Mouse (Mus musculus): ENCODE measurements around the gene Mpv17. TPM values are rescaled to one million over a fixed set of nuclear protein-coding genes. Genes with fewer than 3 reads are reported as not detected.

Gene Mpv17
- polyA plus RNA-seq, 1 experiment, result 35.8 TPM

DNA sequence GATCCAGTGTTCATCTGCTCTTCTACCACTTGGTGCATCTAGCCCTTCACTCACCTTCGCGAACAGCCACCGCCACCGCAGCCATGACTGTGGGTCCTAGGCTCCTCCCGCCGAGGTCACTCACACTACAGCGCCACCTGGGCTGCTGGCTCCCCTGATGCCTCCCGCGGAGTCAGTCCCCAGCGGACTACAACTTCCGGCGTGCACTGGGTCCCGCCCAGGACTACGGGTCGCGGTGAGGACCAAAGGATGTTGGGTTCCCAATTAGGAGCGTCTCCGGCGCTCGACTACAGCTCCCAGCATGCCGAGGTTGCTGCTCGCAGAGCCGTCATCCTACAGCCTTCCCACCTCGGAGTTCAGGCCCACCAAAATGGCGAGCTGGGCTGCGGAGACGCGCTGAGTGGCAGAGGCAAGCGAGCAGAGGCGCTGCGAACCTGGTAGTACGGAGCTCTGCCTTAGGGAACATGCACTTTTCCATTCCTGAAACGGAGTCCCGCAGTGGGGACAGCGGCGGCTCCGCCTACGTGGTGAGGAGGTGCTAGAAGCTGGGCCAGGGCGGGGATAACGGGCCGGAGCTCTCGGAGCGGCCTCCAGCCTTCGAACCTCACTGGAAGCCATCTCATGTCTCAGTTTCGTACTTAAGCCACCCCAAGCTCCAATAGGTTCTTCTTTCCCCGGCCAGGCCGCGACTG, 39.0 kb upstream of the Mpv17 start, which contains the start of the genes Snx17 and Eif2b4:
Gene Snx17, plus strand, starts transcription at position 289 of the 692 bp plus-strand sequence.
Gene Eif2b4, minus strand, starts transcription at position 492 of the 692 bp plus-strand sequence.
- no peak for TF ChIP-seq USF1 (IDR thresholded peaks at IDR 0.05; ENCODE audit: low read depth)
- TF ChIP-seq REST (IDR thresholded peaks at IDR 0.05; ENCODE audit: insufficient read depth, insufficient read length), result peak; percentile 16
- no peak for TF ChIP-seq E2F4 (IDR thresholded peaks at IDR 0.05; ENCODE audit: insufficient read depth)
- peak in 2 of 3 experiments; percentile 44 to 54 for TF ChIP-seq MYOD1 (IDR thresholded peaks at IDR 0.05; ENCODE audit: control insufficient read depth in 1 of 3, insufficient read length in 2 of 3, low read depth in 2 of 3)
- peak; percentile 81 for TF ChIP-seq POLR2A (IDR thresholded peaks at IDR 0.05; ENCODE audit: insufficient read length, low read depth)
- TF ChIP-seq MYOG (IDR thresholded peaks at IDR 0.05; ENCODE audit: control insufficient read depth in 1 of 3, insufficient read depth in 1 of 3, insufficient read length in 2 of 3, low read depth in 2 of 3), result peak in 1 of 3 experiments; percentile 49
- peak; percentile 80 for TF ChIP-seq POLR2AphosphoS2 (IDR thresholded peaks at IDR 0.05; ENCODE audit: insufficient read length, low read depth)
- peak; percentile 92 for TF ChIP-seq SRF (IDR thresholded peaks at IDR 0.05; ENCODE audit: control insufficient read depth, insufficient read length, low read depth)
- Histone ChIP-seq H3K4me2 (ENCODE audit: low read depth) (peak within 1 kb of the TSS; percentile 85), H3K79me2 (ENCODE audit: control insufficient read depth, insufficient read depth) (peaks cover 12% of the 10 kb centered on the region), H3K27me3 (ENCODE audit: control insufficient read depth, insufficient read depth, insufficient read length) (no peaks in the 10 kb centered on the region), H3ac (ENCODE audit: control insufficient read depth, insufficient read length) (peak within 1 kb of the TSS; percentile 62), H3K36me3 (ENCODE audit: control insufficient read depth, insufficient read depth) (peaks cover 23% of the 10 kb centered on the region), H3K4me3 (peak within 1 kb of the TSS; percentile 95)

- peaks cover 12% of the 10 kb centered on the region for H3K79me2 ChIP-seq (ENCODE audit: control insufficient read depth, insufficient read depth)
- peaks cover 31% of the 10 kb centered on the region for H3K36me3 ChIP-seq (ENCODE audit: control insufficient read depth, insufficient read depth)
- H3K4me3 ChIP-seq, result peak overlapping the region; percentile 95
- TF ChIP-seq MYOG (IDR thresholded peaks at IDR 0.05; ENCODE audit: control insufficient read depth in 1 of 3, insufficient read depth in 1 of 3, insufficient read length in 2 of 3, low read depth in 2 of 3) (peak; percentile 11 to 66 (median 42)), MAX (IDR thresholded peaks at IDR 0.05; ENCODE audit: low read depth) (no peak), MYOD1 (IDR thresholded peaks at IDR 0.05; ENCODE audit: control insufficient read depth in 1 of 3, insufficient read length in 2 of 3, low read depth in 2 of 3) (peak in 2 of 3 experiments; percentile 27 to 40)
- H3K27me3 ChIP-seq (ENCODE audit: control insufficient read depth, insufficient read depth, insufficient read length), result no peaks in the 10 kb centered on the region
- H3ac ChIP-seq (ENCODE audit: control insufficient read depth, insufficient read length), result peak overlapping the region; percentile 62
- peak overlapping the region; percentile 75 for H3K4me2 ChIP-seq (ENCODE audit: low read depth)
Measured at GRCm38 (mm10) chr5:31192045-31192938, 38.2 kb upstream of the Mpv17 start.

GRCm38 (mm10) chr5:31190201-31190600, 36.1 kb upstream of the Mpv17 start:
- TF ChIP-seq MYOD1 (IDR thresholded peaks at IDR 0.05; ENCODE audit: control insufficient read depth in 1 of 3, insufficient read length in 2 of 3, low read depth in 2 of 3) (no peak), CEBPB (IDR thresholded peaks at IDR 0.05; ENCODE audit: insufficient read depth, poor library complexity, severe bottlenecking) (no peak), TCF12 (IDR thresholded peaks at IDR 0.05; ENCODE audit: insufficient read depth, poor library complexity, severe bottlenecking) (no peak), REST (IDR thresholded peaks at IDR 0.05; ENCODE audit: insufficient read depth, insufficient read length) (no peak), E2F4 (IDR thresholded peaks at IDR 0.05; ENCODE audit: insufficient read depth) (no peak), POLR2A (IDR thresholded peaks at IDR 0.05; ENCODE audit: insufficient read length, low read depth) (no peak), USF1 (IDR thresholded peaks at IDR 0.05; ENCODE audit: low read depth) (no peak)
- no peak overlapping the region for H3ac ChIP-seq (ENCODE audit: control insufficient read depth, insufficient read length)
- H3K4me3 ChIP-seq, result no peak overlapping the region
- no peaks in the 10 kb centered on the region for H3K27me3 ChIP-seq (ENCODE audit: control insufficient read depth, insufficient read depth, insufficient read length)
- H3K36me3 ChIP-seq (ENCODE audit: control insufficient read depth, insufficient read depth), result peaks cover 18% of the 10 kb centered on the region
- H3K79me2 ChIP-seq (ENCODE audit: control insufficient read depth, insufficient read depth), result peaks cover 12% of the 10 kb centered on the region
- H3K4me2 ChIP-seq (ENCODE audit: low read depth), result no peak overlapping the region

DNA sequence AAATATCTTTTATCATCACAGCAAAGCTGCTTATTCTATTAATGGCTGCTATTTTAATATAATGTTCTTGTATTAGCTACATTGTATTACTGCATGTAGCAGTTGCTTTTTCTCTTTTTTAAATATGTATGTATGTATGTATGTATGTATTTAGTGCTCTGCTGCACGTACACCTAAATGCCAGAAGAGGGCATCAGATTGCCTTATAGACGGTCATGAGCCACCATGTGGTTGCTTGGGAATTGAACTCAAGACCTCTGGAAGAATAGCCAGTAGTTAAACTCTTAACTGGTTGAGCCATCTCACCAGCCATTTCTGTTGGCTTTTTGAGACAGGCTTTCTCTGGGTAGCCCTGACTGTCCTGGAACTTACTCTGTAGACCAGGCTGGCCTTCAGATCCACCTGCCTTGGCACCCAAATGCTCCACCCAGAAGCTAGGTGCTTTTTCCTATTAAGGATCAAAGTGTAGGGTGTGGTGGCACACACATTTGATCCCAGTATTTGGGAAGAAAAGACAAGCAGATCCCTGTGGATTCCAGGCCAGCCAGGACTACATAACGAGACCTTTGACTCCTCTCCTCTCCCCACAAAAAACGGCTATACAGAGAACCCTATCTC, 34.3 kb upstream of the Mpv17 start:
- no peaks in the 10 kb centered on the region for H3K27me3 ChIP-seq (ENCODE audit: control insufficient read depth, insufficient read depth, insufficient read length)
- H3K36me3 ChIP-seq (ENCODE audit: control insufficient read depth, insufficient read depth), result peaks cover 9% of the 10 kb centered on the region
- no peak overlapping the region for H3K4me3 ChIP-seq
- H3K4me2 ChIP-seq (ENCODE audit: low read depth), result no peak overlapping the region
- no peak for TF ChIP-seq MYOG (IDR thresholded peaks at IDR 0.05; ENCODE audit: control insufficient read depth in 1 of 3, insufficient read depth in 1 of 3, insufficient read length in 2 of 3, low read depth in 2 of 3)
- H3K79me2 ChIP-seq (ENCODE audit: control insufficient read depth, insufficient read depth), result no peaks in the 10 kb centered on the region
- H3ac ChIP-seq (ENCODE audit: control insufficient read depth, insufficient read length), result no peak overlapping the region

DNA sequence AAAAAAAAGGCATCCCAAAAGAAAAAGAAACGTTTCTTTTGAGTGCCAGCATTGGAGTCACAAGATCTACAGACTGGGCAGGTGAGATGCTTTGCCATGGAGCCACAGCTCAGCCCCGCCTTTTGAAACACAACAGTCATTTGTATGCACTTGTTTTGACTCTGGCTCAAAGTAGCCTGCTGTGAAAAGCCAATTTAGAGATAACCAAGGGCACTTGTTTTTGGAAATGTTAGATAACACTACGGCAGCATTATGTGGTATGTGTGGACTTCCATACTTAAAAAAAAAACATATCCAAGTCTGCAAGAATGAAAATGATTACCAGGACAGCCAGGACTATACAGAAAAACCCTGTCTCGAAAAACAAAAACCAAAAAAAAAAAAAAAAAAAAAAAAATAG, 29.6 kb upstream of the Mpv17 start:
- Histone ChIP-seq H3K4me3 (no peak overlapping the region), H3K79me2 (ENCODE audit: control insufficient read depth, insufficient read depth) (peaks cover 10% of the 10 kb centered on the region), H3K4me2 (ENCODE audit: low read depth) (no peak overlapping the region), H3ac (ENCODE audit: control insufficient read depth, insufficient read length) (no peak overlapping the region), H3K36me3 (ENCODE audit: control insufficient read depth, insufficient read depth) (peaks cover 9% of the 10 kb centered on the region), H3K27me3 (ENCODE audit: control insufficient read depth, insufficient read depth, insufficient read length) (no peaks in the 10 kb centered on the region)
- no peak for TF ChIP-seq TCF3 (IDR thresholded peaks at IDR 0.05; ENCODE audit: insufficient read length, low read depth)
- TF ChIP-seq SRF (IDR thresholded peaks at IDR 0.05; ENCODE audit: control insufficient read depth, insufficient read length, low read depth), result no peak
- no peak for TF ChIP-seq TCF12 (IDR thresholded peaks at IDR 0.05; ENCODE audit: insufficient read depth, poor library complexity, severe bottlenecking)
- TF ChIP-seq MAX (IDR thresholded peaks at IDR 0.05; ENCODE audit: low read depth), result no peak

All from myocyte (in vitro differentiated cells).